Mouse (Mus musculus): ENCODE results near the gene Adam6a.
A peak's percentile ranks its signal among the peaks of the same experiment; 100 is the strongest.
"Not testable (repeated sequence)": the region's sequence is repeated elsewhere in the genome, so short reads cannot be mapped to it uniquely, and the experiment has no call there.

Gene Adam6a

DNA sequence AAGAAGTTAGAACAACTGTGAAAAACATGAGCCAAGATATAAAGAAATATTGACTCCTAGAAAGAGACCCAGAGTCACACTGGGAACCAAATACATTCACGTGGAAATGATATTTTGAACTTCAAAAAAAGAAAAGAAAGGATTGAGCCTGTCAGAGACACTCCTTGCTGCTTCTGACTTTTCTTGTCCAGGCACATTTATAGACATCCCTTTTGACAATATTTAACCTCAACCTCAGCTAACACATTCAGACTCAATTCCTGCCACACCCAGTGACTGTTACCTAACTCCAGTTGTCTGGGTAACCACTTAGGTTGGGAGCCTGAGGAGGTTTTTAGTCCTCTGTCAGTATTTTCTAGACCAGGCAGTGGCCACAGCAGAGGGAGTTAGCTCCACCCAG, at the start of gene Adam6a:
Adam6a (plus strand) TSS at position 301 of the 400 bp plus-strand sequence.
- DNase-seq (ENCODE audit: low spot score in 2 of 2) = not testable (repeated sequence)

DNA sequence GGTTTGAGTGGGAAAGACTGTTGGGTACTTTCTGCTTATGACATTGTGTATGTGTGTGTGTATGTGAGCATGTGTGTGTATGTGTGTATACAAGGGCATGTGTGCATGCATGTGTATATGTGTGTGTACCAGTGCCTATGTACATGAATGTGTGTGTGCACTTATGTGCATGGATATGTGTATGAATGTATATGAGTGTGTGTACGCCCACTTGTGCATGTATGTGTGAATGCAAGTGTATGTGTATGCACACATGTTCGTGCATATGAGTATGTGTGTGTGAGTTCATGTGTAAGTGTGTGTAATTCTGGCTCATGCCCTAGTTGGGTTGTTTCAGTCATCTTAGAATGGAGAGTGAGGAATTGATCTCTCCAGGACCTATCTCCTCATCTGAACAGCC, 17.8 kb upstream of the Adam6a start:
- DNase-seq (ENCODE audit: low spot score in 2 of 2) = no peak

DNA sequence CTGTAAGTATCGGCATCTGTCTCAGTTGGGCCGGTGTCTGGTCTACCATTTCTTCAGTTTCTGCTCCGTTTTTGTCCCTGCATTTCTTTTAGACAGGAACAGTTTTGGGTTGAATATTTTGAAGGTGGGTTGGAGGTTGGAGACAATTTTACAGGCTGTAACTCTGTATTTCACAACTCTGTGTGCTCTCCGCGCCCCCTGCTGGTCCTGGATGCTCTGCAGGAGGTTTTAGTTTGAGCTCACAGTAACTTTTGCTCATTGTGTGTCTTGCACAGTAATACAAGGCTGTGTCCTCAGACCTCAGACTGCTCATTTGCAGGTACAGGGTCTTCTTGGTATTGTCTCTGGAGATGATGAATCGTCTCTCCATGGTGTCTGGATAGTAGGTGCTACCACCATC, 34.5 kb downstream of the Adam6a start:
- DNase-seq (ENCODE audit: low spot score in 2 of 2) = peak in 1 of 2 experiments; percentile 20

GRCm38 (mm10) chr12:113588001-113588400, 44.3 kb downstream of the Adam6a start:
- no peak for DNase-seq (ENCODE audit: low spot score in 2 of 2)

Data from right cerebral cortex, postnatal 10 days (tissue).